Mouse (Mus musculus): ENCODE data around the gene Ceacam2.
"Not testable (repeated sequence)": the region's sequence is repeated elsewhere in the genome, so short reads cannot be mapped to it uniquely, and the experiment has no call there.

Ceacam2 gene

DNA sequence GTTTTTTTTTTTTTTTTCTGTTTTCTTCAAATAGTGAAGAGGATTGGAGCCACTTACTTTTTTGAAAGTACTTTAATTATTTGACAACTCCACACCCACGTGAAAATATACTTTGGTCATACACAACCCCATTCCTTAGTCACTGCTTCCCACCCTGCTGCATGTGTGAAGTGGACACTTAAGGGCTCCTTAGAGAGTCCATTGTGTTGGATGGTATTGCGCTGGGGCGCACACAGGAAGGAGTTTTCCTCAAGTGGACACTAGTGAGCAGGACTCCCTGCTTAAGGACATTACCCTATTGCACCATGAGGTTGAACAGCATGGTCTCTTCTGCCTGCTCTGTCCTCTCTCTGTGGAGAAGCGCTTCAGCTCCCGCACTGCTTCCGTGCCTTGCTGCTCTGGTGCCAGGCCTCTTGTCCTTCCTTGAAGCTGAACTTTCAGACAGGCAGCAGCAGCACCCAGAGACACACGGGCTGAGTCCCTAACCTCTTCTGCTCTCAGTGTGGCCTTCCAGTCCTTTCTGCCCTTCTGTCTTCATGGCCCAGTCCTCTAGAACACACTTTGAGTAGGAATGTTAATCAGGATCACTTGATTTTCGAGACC is 56.4 kb downstream of the Ceacam2 start:
- no peak for DNase-seq (ENCODE audit: low spot score)

DNA sequence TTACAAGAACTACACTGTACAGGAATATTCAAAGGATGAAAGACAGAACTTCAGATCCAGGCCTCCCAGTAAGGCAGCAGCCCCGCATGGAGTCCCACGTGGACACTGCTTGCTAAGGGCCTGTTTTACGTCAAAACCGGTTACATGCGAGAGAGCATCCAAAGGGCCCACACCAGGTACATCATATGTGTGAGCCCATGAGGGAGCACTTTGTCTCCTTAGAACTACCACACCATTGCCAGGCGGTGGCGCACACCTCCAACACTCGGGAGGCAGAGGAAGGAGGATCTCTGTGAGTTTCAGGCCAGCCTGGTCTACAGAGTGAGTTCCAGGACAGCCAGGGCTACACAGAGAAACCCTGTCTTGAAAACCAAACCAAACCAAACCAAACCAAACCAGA is 58.9 kb downstream of the Ceacam2 start:
- DNase-seq (ENCODE audit: low spot score): not testable (repeated sequence)

DNA sequence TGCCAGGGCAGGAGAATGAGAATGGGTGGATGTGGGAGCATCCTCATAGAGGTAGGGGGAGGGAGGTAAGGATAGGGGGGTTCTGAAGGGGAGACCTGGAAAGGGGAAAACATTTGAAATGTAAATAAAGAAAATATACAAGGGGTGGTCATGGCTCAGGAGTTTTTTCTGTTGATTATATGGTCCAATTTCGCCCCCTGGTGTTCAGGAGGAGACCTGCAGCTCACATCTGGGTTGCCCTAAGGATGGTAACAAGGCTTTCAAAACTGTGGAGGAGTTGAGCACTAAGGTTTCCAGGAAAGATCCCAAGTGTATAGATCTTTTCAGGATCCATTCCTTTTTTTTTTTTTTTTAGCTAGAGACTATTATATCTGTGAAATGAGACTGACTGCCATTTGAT is 60.2 kb downstream of the Ceacam2 start:
- DNase-seq (ENCODE audit: low spot score): peak; percentile 43

DNA sequence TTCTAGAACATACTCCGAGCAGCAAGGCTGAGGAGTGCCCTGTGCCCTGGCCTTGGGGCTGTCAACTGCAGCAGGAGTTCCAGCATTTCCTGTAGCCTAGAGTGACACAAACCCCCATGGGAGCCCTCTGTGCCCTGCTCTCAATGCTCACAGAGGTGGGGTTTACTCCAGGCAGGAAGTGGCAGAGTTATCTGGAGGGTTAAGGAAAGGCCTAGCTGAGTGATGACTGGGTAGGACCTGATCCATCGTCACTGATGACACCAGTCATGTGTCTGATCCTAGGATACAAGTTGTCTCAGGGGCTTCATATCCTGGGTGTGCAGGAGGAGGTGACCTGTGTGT is 61.9 kb downstream of the Ceacam2 start:
- not testable (repeated sequence) for DNase-seq (ENCODE audit: low spot score)

DNA sequence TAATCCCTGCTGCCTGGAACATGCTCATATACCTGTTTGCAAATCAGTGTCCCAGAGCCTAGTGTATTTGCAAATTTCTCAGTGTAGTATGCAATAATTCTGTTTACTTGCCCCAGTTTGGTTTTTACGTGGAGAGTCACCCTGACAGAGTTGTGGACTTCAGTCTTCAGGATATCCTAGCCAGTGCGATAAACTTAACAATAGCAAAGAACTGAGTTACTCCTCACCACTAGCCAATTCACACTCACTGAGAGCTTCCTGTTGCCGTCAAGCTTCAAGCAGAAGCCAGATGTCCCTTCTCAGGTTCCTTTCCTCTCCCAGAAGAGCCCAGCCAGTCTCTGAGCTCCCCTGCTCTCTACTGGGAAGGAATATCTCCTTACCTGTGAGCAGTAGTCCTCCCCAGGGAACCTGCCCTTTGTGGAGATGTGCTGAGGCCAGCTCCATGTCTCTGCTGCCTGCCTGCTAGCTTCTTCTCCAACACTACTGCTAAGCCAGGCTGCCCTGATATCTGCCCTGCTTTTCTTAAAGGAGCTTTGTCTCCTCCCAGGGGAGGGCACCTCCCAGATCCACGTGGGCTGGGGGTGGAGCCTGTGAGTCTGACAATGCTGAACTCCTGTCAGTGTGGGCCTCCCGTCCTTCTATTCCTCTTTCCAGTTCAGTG is 62.4 kb downstream of the Ceacam2 start, which contains the start of gene Ceacam1:
Ceacam1 (minus strand) TSS at position 513 of the 661 bp plus-strand sequence.
- peak; percentile 43 for DNase-seq (ENCODE audit: low spot score)

DNA sequence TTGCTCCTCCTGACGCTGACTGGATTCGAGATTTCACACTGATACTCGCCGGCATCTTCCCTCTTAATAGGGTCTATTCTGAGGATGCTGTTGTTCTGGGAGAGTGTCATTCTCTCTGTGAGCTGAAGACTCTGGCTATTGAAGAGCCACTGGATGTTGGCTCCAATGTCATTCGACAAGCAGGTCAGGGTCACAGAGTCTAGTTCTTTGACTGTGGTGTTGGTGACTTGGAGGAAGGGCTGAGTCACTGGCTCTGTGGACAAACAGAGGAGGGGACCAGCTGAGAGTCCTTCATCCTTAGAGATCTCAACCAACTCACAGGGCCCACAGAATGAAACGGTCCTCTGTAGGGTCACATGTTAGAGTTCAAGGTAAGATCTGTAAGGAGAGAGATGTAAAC is 67.8 kb downstream of the Ceacam2 start:
- DNase-seq (ENCODE audit: low spot score): not testable (repeated sequence)

Measured in ovary, postnatal 36 days (tissue).